Mouse (Mus musculus) ES-E14 (cell line): ENCODE data around the gene Camsap1.

Experiments used
- CHD2 ChIP-seq: IDR thresholded peaks from 2 replicates; pipeline ENCODE4 v1.6.1; 2014; ENCODE audit warnings: mild to moderate bottlenecking, low read depth, low read length, inconsistent platforms
- HCFC1 ChIP-seq: IDR thresholded peaks from 2 replicates; pipeline ENCODE4 v1.6.1; 2012; ENCODE audit warnings: low read length, inconsistent platforms, borderline replicate concordance; ENCODE audit not compliant: insufficient read depth
- MAFK ChIP-seq: IDR thresholded peaks from 2 replicates; pipeline ENCODE4 v1.6.1; 2014; ENCODE audit warnings: mild to moderate bottlenecking, low read depth, low read length, inconsistent platforms; ENCODE audit not compliant: insufficient read depth
- ZC3H11A ChIP-seq: IDR thresholded peaks from 2 replicates; pipeline ENCODE4 v1.6.1; 2012; ENCODE audit warnings: low read depth, mild to moderate bottlenecking, inconsistent platforms, low read length, borderline replicate concordance
- ZNF384 ChIP-seq: IDR thresholded peaks from 2 replicates; pipeline ENCODE4 v1.6.1; 2012; ENCODE audit warnings: low read depth, low read length, inconsistent platforms

DNA sequence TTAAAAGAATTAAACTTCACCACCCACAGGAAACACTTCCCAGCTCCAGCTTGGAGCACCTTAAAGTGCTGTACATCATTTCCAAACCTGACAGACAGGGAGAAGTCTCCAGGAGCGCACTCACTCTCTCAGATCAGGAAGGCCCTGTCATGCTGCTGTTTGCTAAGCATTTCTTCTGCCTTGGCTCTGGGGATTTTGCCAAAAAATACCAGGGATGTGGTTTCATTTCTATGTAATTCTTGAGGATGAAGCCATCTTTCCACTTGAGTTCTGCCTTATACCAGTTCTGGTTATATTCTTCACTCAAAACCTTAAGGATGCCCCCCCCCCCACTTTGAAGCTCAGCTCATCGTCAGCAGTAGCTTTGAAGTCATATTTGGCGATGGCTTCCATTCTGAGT, 11.7 kb upstream of the Camsap1 start:
- TF ChIP-seq HCFC1: no peak
- no peak for TF ChIP-seq ZNF384
- TF ChIP-seq MAFK: no peak
- no peak for TF ChIP-seq CHD2
- no peak for TF ChIP-seq ZC3H11A
